9 mouse cellular contexts compared by ENCODE assay signal in genomic region chr17:88629381-88629759, GRCm38 (mm10). TPM values are rescaled to one million over a fixed set of nuclear protein-coding genes. Genes with fewer than 3 reads are reported as not detected.
A peak's percentile ranks its signal among the peaks of the same experiment; 100 is the strongest.
DNase-seq lines count a peak whose midpoint lies in the region; ATAC-seq and TF ChIP-seq lines count a peak whose summit lies in the region.
"Had no signal": no experiment of that assay in that cellular context is flagged by ENCODE, and none has a peak within 500 bp of the region (broad histone marks: within the 10 kb centered on the region; RNA-seq: fewer than 3 reads in every experiment).

No protein-coding gene starts in this region.

- 69% methylated on average over 4 of the region's 4 CpGs for WGBS in spleen, adult 2 months
- WGBS in kidney, postnatal 0 days, result 12% methylated on average over 4 of the region's 4 CpGs
- WGBS in neural tube, embryonic 14.5 days, result 31% methylated on average over 4 of the region's 4 CpGs

- H3K9ac ChIP-seq in kidney, postnatal 0 days (ENCODE audit: low read depth, low read length), result peak overlapping the region; percentile 46; the same call in 1 of the 2 replicates
- H3K9ac ChIP-seq in neural tube, embryonic 14.5 days (replicated peaks; ENCODE audit: low read depth, low read length), result no peak overlapping the region

- no peak overlapping the region for H3K4me3 ChIP-seq in spleen, adult 2 months (ENCODE audit: extremely low read depth, insufficient read depth, insufficient read length)
- H3K4me3 ChIP-seq in kidney, postnatal 0 days (replicated peaks; ENCODE audit: low read depth, low read length), result no peak overlapping the region
- no peak overlapping the region for H3K4me3 ChIP-seq in neural tube, embryonic 14.5 days (ENCODE audit: low read depth, low read length)

- no peak for TF ChIP-seq CTCF in spleen, adult 2 months (IDR thresholded peaks at IDR 0.05; ENCODE audit: extremely low read depth, insufficient read depth, insufficient read length, insufficient replicate concordance)
- TF ChIP-seq CTCF in kidney, postnatal 0 days (IDR thresholded peaks at IDR 0.05; ENCODE audit: low read depth), result no peak

- TF ChIP-seq POLR2A in spleen, adult 2 months (IDR thresholded peaks at IDR 0.05; ENCODE audit: low read depth, low read length), result no peak

- DNase-seq in spleen, adult 2 months (ENCODE audit: low read depth in 1 of 2, low spot score in 2 of 2), result no peak
- DNase-seq in spleen, postnatal 36 days (ENCODE audit: low spot score in 2 of 2), result no peak
- peak; percentile 49 for DNase-seq in heart, adult 8-10 months (ENCODE audit: low spot score)
- no peak for DNase-seq in kidney, postnatal 0 days (ENCODE audit: low spot score)
- no peak for DNase-seq in retina, postnatal 1 day
- DNase-seq in spleen, postnatal 10 days (ENCODE audit: low spot score in 2 of 2), result no peak

- H3K27ac ChIP-seq in spleen, adult 2 months (ENCODE audit: insufficient read depth, low read length), result peak overlapping the region; percentile 19; the same call in 1 of the 2 replicates
- peak overlapping the region; percentile 88 for H3K27ac ChIP-seq in kidney, postnatal 0 days
- H3K27ac ChIP-seq in neural tube, embryonic 14.5 days (ENCODE audit: low read depth, low read length), result peak overlapping the region; percentile 72

- H3K27me3 ChIP-seq in spleen, adult 2 months (ENCODE audit: control insufficient read depth, insufficient read depth, low read length), result no peaks in the 10 kb centered on the region
- no peaks in the 10 kb centered on the region for H3K27me3 ChIP-seq in kidney, postnatal 0 days (ENCODE audit: insufficient read depth, low read length)
- H3K27me3 ChIP-seq in neural tube, embryonic 14.5 days (ENCODE audit: control insufficient read depth, insufficient read depth, low read length), result no peaks in the 10 kb centered on the region

- peak overlapping the region; percentile 47 for H3K4me2 ChIP-seq in kidney, postnatal 0 days (ENCODE audit: low read length)
- H3K4me2 ChIP-seq in neural tube, embryonic 14.5 days (ENCODE audit: low read depth, low read length), result no peak overlapping the region; the same call in 1 of the 2 replicates

- H3K9me3 ChIP-seq in kidney, postnatal 0 days (replicated peaks; ENCODE audit: low read length), result no peaks in the 10 kb centered on the region
- no peaks in the 10 kb centered on the region for H3K9me3 ChIP-seq in neural tube, embryonic 14.5 days (ENCODE audit: control insufficient read depth, low read length)

- no peaks in the 10 kb centered on the region for H3K36me3 ChIP-seq in spleen, adult 2 months (ENCODE audit: control insufficient read depth, insufficient read depth, low read length)
- H3K36me3 ChIP-seq in kidney, postnatal 0 days (ENCODE audit: insufficient read depth, low read length), result no peaks in the 10 kb centered on the region
- no peaks in the 10 kb centered on the region for H3K36me3 ChIP-seq in neural tube, embryonic 14.5 days (ENCODE audit: control insufficient read depth, insufficient read depth, low read length)

- ATAC-seq in kidney, postnatal 0 days (replicated peaks; ENCODE audit: low FRiP score, low read depth), result peak; percentile 26
- peak; percentile 68 for ATAC-seq in neural tube, embryonic 14.5 days (ENCODE audit: low read depth)
- no peak for ATAC-seq in frontal cortex, adult (ENCODE audit: low TSS enrichment)

- H3K4me1 ChIP-seq in spleen, adult 2 months (ENCODE audit: control insufficient read depth, insufficient read depth, insufficient read length), result no peaks in the 10 kb centered on the region
- peaks cover 28% of the 10 kb centered on the region for H3K4me1 ChIP-seq in kidney, postnatal 0 days (replicated peaks; ENCODE audit: insufficient read depth, low read length)
- H3K4me1 ChIP-seq in neural tube, embryonic 14.5 days (ENCODE audit: control insufficient read depth, insufficient read depth, low read length), result peaks cover 7% of the 10 kb centered on the region; the same call in 1 of the 2 replicates

RNA-seq across cellular contexts. Expression of gene Ston1, which starts 31.9 kb away (rescaled TPM):
- 7.4 and 9.3 TPM in 2 replicates for polyA plus RNA-seq in spleen, adult 2 months (2012; rRNA removed)
- 10 to 100 TPM; 15.0 to 20.7 (median 18.0) TPM for total RNA-seq in heart, adult 8-10 months (2022)
- 8.0 and 8.3 TPM in 2 replicates for polyA plus RNA-seq in kidney, postnatal 0 days (2015; fragmentation: Nextera tagmentation; extraction: Ambion mirVana)
- polyA plus RNA-seq in neural tube, embryonic 14.5 days (2014; fragmentation: Nextera tagmentation; extraction: Ambion mirVana), result 1.8 and 2.7 TPM in 2 replicates

RNA-seq across cellular contexts. Expression of gene Gtf2a1l, which starts 39.1 kb away (rescaled TPM):
- polyA plus RNA-seq in spleen, adult 2 months (2012; rRNA removed), result not detected in 2 replicates
- not detected for total RNA-seq in heart, adult 8-10 months (2022)
- polyA plus RNA-seq in kidney, postnatal 0 days (2015; fragmentation: Nextera tagmentation; extraction: Ambion mirVana), result 0.14 TPM in 1 of 2 replicates, not detected in the other
- 0.19 and 0.27 TPM in 2 replicates for polyA plus RNA-seq in neural tube, embryonic 14.5 days (2014; fragmentation: Nextera tagmentation; extraction: Ambion mirVana)
- polyA plus RNA-seq: large intestine, adult 2 months had no signal

Comparison
In these comparisons a context has a peak if more than half of its experiments do, and no peak if none do; other contexts are left out.
1. H3K27ac ChIP-seq: peak in every context shown above with its lines; median percentile 88 in kidney, postnatal 0 days; 72 in neural tube, embryonic 14.5 days; 19 in spleen, adult 2 months.